Mouse (Mus musculus) bone marrow macrophage, adult 2 months (primary cell): Measurements from ENCODE around the gene Traf4. TPM values are rescaled to one million over a fixed set of nuclear protein-coding genes. Genes with fewer than 3 reads are reported as not detected.

Source experiments
- H3K27ac ChIP-seq: 2 replicates; pipeline ENCODE4 v1.5.1; 2012; ENCODE audit warnings: low read depth, low read length; ENCODE audit not compliant: insufficient read depth
- H3K4me1 ChIP-seq: 2 replicates; pipeline ENCODE4 v1.6.1; 2012; ENCODE audit warnings: low read length; ENCODE audit not compliant: control insufficient read depth, insufficient read depth
- H3K4me3 ChIP-seq: 2 replicates; pipeline ENCODE4 v1.5.1; 2012; ENCODE audit warnings: mild to moderate bottlenecking, low read length, moderate library complexity; ENCODE audit not compliant: insufficient read depth
- CTCF ChIP-seq: IDR thresholded peaks from 2 replicates; pipeline ENCODE4 v1.5.1; 2012; ENCODE audit warnings: low read depth, mild to moderate bottlenecking, low read length, moderate library complexity
- POLR2A ChIP-seq: IDR thresholded peaks from 2 replicates; pipeline ENCODE4 v1.6.1; 2012; ENCODE audit warnings: mild to moderate bottlenecking, low read depth, low read length, borderline replicate concordance
- polyA plus RNA-seq: library from polyadenylated mRNA; stranded (reverse); fragments of >200 nt; gene quantifications from 2 replicates; pipeline ENCODE4 v1.2.4, GENCODE M21; 2012; ENCODE audit not compliant: missing spikeins, insufficient read depth, insufficient read length

Gene Traf4
- polyA plus RNA-seq, 1 experiment, result 0.68 TPM

GRCm38 (mm10) chr11:78123782-78124181 is 41.6 kb downstream of the Traf4 start:
- peaks cover 38% of the 10 kb centered on the region for H3K4me1 ChIP-seq
- H3K4me3 ChIP-seq, result no peak overlapping the region
- no peak overlapping the region for H3K27ac ChIP-seq
- TF ChIP-seq POLR2A (no peak), CTCF (no peak)

GRCm38 (mm10) chr11:78122815-78123214 is 42.6 kb downstream of the Traf4 start:
- H3K27ac ChIP-seq, result no peak overlapping the region
- TF ChIP-seq POLR2A (no peak), CTCF (no peak)
- peaks cover 45% of the 10 kb centered on the region for H3K4me1 ChIP-seq
- no peak overlapping the region for H3K4me3 ChIP-seq

- Histone ChIP-seq H3K4me1 (peaks cover 32% of the 10 kb centered on the region), H3K4me3 (no peak overlapping the region), H3K27ac (no peak overlapping the region)
- TF ChIP-seq CTCF, result no peak
- TF ChIP-seq POLR2A, result no peak
Measured at GRCm38 (mm10) chr11:78121176-78121575, 44.2 kb downstream of the Traf4 start.

- no peak overlapping the region for H3K4me3 ChIP-seq
- peaks cover 30% of the 10 kb centered on the region for H3K4me1 ChIP-seq
- no peak overlapping the region for H3K27ac ChIP-seq
Measured at GRCm38 (mm10) chr11:78119898-78120297, 45.5 kb downstream of the Traf4 start.

GRCm38 (mm10) chr11:78118467-78118866 is 46.9 kb downstream of the Traf4 start:
- peaks cover 43% of the 10 kb centered on the region for H3K4me1 ChIP-seq
- no peak overlapping the region for H3K27ac ChIP-seq
- TF ChIP-seq POLR2A (no peak), CTCF (no peak)
- H3K4me3 ChIP-seq, result no peak overlapping the region

More at GRCm38 (mm10) chr11:78119898-78120297, 45.5 kb downstream of the Traf4 start:
- TF ChIP-seq POLR2A, result no peak
- no peak for TF ChIP-seq CTCF

- H3K4me3 ChIP-seq, result no peak overlapping the region
Measured at GRCm38 (mm10) chr11:78116146-78116410, 49.3 kb downstream of the Traf4 start.

GRCm38 (mm10) chr11:78115367-78116145 is 49.8 kb downstream of the Traf4 start:
- no peak overlapping the region for H3K27ac ChIP-seq
- TF ChIP-seq CTCF (no peak), POLR2A (no peak)
- H3K4me1 ChIP-seq, result peaks cover 43% of the 10 kb centered on the region
- H3K4me3 ChIP-seq, result peak overlapping the region; percentile 60

More at GRCm38 (mm10) chr11:78116146-78116410, 49.3 kb downstream of the Traf4 start:
- peaks cover 45% of the 10 kb centered on the region for H3K4me1 ChIP-seq
- TF ChIP-seq CTCF (no peak), POLR2A (no peak)
- H3K27ac ChIP-seq, result no peak overlapping the region

GRCm38 (mm10) chr11:78114676-78115366 is 50.6 kb downstream of the Traf4 start:
- no peak overlapping the region for H3K27ac ChIP-seq
- TF ChIP-seq POLR2A (no peak), CTCF (no peak)
- H3K4me1 ChIP-seq, result peaks cover 41% of the 10 kb centered on the region
- peak overlapping the region; percentile 60 for H3K4me3 ChIP-seq

GRCm38 (mm10) chr11:78113616-78114015 is 51.8 kb downstream of the Traf4 start:
- TF ChIP-seq POLR2A (no peak), CTCF (no peak)
- H3K4me1 ChIP-seq, result peaks cover 34% of the 10 kb centered on the region
- H3K27ac ChIP-seq, result no peak overlapping the region

More at GRCm38 (mm10) chr11:78113616-78114015, 51.8 kb downstream of the Traf4 start:
- no peak overlapping the region for H3K4me3 ChIP-seq

Other genes with a start within 250 kb of the Traf4 start
- 0.24 TPM in 1 of 2 replicates, not detected in the other for gene Sez6, start 234.8 kb downstream of the Traf4 start, polyA plus RNA-seq
- 42.5 and 47.8 TPM in 2 replicates for gene Phf12, start 182.8 kb downstream of the Traf4 start, polyA plus RNA-seq
- gene Dhrs13, start 133.3 kb downstream of the Traf4 start, polyA plus RNA-seq, result 2.8 and 3.5 TPM in 2 replicates
- gene Flot2, start 127.7 kb downstream of the Traf4 start, polyA plus RNA-seq, result 59.0 and 64.0 TPM in 2 replicates
- 18.4 and 19.5 TPM in 2 replicates for gene Eral1, start 85.2 kb downstream of the Traf4 start, polyA plus RNA-seq
- 9.7 and 11.4 TPM in 2 replicates for gene Fam222b, start 70.9 kb downstream of the Traf4 start, polyA plus RNA-seq
- gene Nek8, start 11.1 kb upstream of the Traf4 start, polyA plus RNA-seq, result 4.8 and 5.2 TPM in 2 replicates
- 2.2 and 2.5 TPM in 2 replicates for gene Tlcd1, start 11.1 kb upstream of the Traf4 start, polyA plus RNA-seq
- 867 and 1,013 TPM in 2 replicates for gene Rpl23a, start 18.0 kb upstream of the Traf4 start, polyA plus RNA-seq
- 28.8 and 30.5 TPM in 2 replicates for gene Rab34, start 22.8 kb upstream of the Traf4 start, polyA plus RNA-seq
- gene Proca1, start 27.8 kb upstream of the Traf4 start, polyA plus RNA-seq, result 0.92 TPM in 1 of 2 replicates, not detected in the other
- gene Sdf2, start 80.2 kb upstream of the Traf4 start, polyA plus RNA-seq, result 83.1 and 103 TPM in 2 replicates
- gene Supt6, start 80.4 kb upstream of the Traf4 start, polyA plus RNA-seq, result 33.6 and 39.1 TPM in 2 replicates
- 168 and 187 TPM in 2 replicates for gene 2610507B11Rik, start 96.2 kb upstream of the Traf4 start, polyA plus RNA-seq
- 3.5 and 4.4 TPM in 2 replicates for gene BC030499, start 125.3 kb upstream of the Traf4 start, polyA plus RNA-seq
- 19.3 and 28.1 TPM in 2 replicates for gene Spag5, start 135.9 kb upstream of the Traf4 start, polyA plus RNA-seq
- 21.9 and 31.0 TPM in 2 replicates for gene Aldoc, start 157.4 kb upstream of the Traf4 start, polyA plus RNA-seq
- 80.8 and 85.9 TPM in 2 replicates for gene Pigs, start 162.8 kb upstream of the Traf4 start, polyA plus RNA-seq
- gene Unc119, start 177.9 kb upstream of the Traf4 start, polyA plus RNA-seq, result 35.5 and 38.5 TPM in 2 replicates
- gene Foxn1, start 221.0 kb upstream of the Traf4 start, polyA plus RNA-seq, result not detected in 2 replicates